Mouse (Mus musculus): ENCODE measurements around the gene Cdc37.

DNA sequence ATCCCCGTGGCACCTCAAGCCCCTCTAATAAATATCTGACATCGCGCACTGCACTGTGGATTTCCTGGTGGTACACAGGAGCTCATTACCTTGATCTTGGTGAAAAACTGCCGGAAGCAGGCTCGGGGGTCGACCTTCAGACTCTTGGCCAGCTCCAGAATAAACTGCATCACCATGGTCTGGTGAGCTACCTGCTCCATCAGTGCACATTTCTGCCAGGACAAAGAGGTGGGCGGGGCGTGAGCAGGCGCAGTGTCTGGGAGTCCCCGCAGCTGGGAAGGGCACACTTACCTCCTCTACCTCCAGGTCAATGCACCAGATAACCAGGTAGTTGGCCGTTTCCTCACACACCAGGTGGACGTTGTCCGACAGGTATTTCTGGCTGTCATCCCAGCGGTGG lies 7.9 kb downstream of the Cdc37 start:
- TF ChIP-seq CTCF (IDR thresholded peaks at IDR 0.05; ENCODE audit: low read depth) (no peak), EP300 (IDR thresholded peaks at IDR 0.05; ENCODE audit: low read depth) (no peak)
